Mouse (Mus musculus) heart, adult 2 months (tissue): ENCODE measurements around the gene Sltm.

ENCODE experiments used
- CTCF ChIP-seq: fragments of 200-600 bp; IDR thresholded peaks from 2 replicates; pipeline ENCODE4 v1.8.1; 2022; ENCODE audit warnings: antibody characterized with exemption, mild to moderate bottlenecking, moderate library complexity
- EP300 ChIP-seq: fragments of 200-500 bp; IDR thresholded peaks from 2 replicates; pipeline ENCODE4 v1.6.1; 2011; ENCODE audit warnings: low read depth, low read length, control low read depth; ENCODE audit not compliant: insufficient read depth
- POLR2A ChIP-seq: fragments of 200-500 bp; IDR thresholded peaks from 2 replicates; pipeline ENCODE4 v1.6.1; 2011; ENCODE audit warnings: mild to moderate bottlenecking, low read depth, low read length, control low read depth; ENCODE audit not compliant: insufficient read depth

GRCm38 (mm10) chr9:70636748-70637147, 94.2 kb downstream of the Sltm start:
- TF ChIP-seq POLR2A (no peak), CTCF (no peak), EP300 (no peak)
